Mouse (Mus musculus) mouse embryonic stem cell (cell line): ENCODE data around the gene AI593442.

Source experiments
- in situ Hi-C, 2 experiments: fragments of 300-500 bp; cut with MboI; formaldehyde crosslinking; loops; 1 replicate in 1 of 2; 3 replicates in 1 of 2; pipeline ENCODE4 v1.14.3; 2019 to 2020; ENCODE audit warnings: low sequenced_read_pairs in 2 of 2, low pct_unique_long_range_greater_than_20kb in 1 of 2, mixed read lengths in 1 of 2; ENCODE audit not compliant: unreplicated experiment in 1 of 2

The AI593442 gene

DNA sequence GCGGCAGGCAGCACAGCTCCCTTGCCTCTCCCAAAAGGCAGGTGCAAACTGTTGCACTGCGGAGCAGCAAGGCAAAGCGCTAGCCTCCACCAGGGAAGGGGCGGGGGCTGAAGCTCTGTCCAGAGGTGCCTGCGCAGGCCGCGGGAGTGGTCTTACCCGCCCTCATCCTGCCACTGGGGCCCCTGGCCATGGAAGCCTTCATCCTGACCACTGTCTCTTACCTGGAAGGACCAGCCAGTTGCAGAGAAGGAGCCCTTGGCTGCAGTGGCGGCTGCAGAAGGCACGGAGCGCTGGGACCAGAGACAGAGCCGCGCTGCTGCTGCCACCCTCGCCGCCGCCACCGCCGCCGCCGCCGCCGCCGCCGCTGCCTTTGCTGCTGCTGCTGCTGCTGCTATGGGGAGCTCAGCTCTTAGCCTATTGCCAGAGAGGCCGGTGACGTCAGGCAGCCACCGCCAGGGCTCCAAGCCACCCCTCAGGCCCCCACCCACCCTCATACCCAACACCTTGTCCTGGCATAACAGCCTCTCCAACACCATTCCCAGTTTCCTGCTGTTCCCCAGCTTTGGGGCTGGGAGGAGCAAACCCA is at the start of gene AI593442:
AI593442 (minus strand) TSS at position 419 of the 586 bp plus-strand sequence.
- in situ Hi-C loops = no loop called here

DNA sequence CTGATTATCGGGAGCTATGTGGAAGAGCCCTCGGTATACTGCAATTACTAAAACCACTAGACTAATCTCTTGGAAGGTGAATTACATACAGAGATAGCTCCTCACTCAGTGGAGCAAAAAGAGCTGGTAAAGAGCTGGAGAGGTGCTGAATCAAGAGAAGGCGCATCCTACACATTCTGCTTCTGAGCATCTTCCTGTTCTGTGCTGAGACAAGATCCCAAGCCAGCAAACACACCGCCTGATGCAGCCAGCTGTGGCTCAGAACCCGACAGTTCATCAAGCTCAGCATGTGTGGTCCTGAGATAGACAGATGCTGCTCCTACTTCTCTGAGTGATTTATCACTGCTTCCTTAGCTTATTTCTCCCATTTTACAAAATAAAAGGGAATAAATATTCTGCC is 49.2 kb upstream of the AI593442 start:
- in situ Hi-C loops = no loop called here

GRCm38 (mm10) chr9:52722626-52723025 is 43.0 kb upstream of the AI593442 start:
- in situ Hi-C loops = no loop called here

DNA sequence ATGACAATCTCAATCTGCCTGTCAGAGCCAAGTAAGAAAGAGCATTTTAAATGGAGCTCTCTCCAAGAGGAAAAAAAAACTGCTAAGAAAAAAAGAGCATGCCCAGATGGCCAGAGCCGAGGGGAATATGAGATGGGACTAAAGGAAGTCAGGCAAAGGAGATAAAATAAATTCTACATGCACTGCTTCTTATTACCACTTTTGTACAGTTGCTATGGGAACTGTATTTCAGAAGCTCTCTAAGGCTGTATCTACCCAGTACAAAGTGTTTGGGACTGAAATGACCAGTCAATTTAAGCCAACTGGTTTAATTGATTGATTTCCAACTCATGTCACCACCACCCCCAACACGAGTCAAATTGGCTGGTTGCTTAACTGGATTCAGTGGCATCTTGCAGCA is 40.0 kb upstream of the AI593442 start:
- in situ Hi-C loops = no loop called here

- in situ Hi-C loops = no loop called here
Observed at GRCm38 (mm10) chr9:52680036-52680435, 456 bp upstream of the AI593442 start.

DNA sequence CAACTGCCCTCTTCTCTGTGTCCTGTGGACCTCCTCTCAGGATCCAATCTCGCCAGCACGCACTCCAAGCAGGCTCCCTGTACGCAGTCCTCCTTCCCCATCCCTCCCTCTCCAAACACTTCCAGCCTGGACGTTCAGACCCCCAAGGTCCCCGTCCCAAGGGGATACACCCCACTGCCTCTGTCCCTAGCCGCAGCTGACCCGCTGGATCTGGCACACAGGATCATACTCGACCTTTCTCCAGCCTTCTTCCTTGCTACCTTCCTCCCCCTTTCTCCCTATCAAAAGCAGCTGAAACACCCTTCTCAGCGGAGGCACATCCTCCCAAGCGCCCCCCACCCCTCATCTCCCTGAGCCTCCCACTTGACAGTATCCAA is 753 bp downstream of the AI593442 start:
- in situ Hi-C loops = no loop called here

DNA sequence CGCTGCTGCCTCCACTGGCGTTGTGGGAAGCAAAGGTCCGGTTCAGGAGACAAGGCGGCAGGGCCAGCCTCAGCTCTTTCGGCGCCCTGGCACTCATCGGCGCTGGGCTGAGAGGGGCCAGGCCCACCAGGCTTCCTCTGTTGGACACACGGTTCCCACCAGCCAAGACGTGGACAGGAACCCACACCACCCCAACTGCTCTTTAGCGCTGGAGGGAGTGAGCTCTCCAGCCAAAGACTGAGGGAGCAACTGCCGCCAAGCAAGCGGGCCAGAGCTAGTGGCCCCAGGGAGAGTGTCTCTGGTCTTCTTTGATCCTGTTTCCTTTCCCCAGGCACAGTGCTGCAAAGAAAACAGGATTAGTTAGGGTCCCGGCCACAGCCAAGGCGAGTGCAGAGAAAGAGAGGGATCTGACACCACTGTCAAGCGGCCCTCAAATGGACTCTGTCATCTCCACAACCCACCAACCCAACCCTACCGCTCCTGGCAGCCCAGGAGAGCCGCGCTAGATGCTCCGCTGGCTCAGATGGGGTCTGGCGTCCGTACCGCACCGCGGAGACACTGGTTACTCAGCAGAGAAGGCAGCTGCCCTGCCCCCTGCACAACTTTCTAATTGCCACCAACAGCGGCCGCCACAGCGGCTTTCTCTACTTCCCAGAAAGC is 1.3 kb downstream of the AI593442 start:
- in situ Hi-C loops = no loop called here

GRCm38 (mm10) chr9:52676587-52676986 is 3.0 kb downstream of the AI593442 start:
- in situ Hi-C loops = no loop called here

GRCm38 (mm10) chr9:52675937-52676336 is 3.6 kb downstream of the AI593442 start:
- in situ Hi-C loops = no loop called here

- in situ Hi-C loops = no loop called here
Observed at GRCm38 (mm10) chr9:52661422-52661821, 18.2 kb downstream of the AI593442 start.

DNA sequence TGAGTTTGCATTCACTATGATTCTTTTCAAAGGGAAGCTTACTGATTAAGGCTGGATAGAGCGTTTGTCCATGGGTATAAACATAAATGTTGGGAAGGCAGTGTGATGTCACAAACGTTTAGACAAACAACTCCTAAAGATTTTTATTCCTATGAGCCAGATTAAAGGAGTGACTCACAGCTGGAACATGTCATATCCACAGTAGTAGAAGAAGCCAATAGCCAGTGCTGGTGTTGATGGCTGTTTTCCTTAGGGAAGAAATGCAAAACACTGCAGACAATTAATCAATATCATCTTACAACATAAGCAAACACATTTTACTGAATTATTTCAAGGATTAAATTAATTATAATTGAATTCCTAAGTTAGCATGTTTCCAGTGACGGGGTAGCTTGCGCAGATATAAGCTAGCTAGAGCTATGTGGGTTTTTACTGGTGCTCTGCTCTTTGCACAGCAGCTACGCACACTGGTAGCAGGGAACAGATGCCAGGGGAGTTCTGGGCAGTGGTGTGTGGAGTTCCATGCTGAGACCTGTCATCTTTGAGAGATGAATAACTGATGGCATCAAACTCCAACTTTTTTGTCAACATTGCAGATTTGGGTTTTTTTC is 29.1 kb downstream of the AI593442 start:
- in situ Hi-C loops = no loop called here

DNA sequence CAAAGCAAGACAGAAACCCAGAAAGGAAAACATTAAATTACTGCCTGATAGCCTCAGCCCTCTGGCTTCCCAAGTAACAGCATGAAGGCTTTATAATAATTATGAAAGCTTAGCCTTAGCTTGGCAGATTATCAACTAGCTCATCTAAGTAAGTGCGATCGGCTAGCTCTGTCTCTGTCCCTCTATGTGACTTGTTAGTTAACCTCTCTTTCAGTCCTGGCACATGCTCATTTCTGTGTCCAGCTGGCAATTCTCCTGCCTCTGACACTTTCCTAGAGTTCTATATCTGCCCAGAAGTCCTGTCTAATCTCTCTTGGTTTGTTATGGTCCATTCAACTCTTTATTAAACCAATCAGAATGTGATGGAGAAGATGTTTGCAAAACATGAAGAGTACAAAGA is 34.3 kb downstream of the AI593442 start:
- in situ Hi-C loops = no loop called here

- in situ Hi-C loops = no loop called here
Observed at GRCm38 (mm10) chr9:52644626-52645025, 35.0 kb downstream of the AI593442 start.

- in situ Hi-C loops = no loop called here
Observed at GRCm38 (mm10) chr9:52644156-52644555, 35.4 kb downstream of the AI593442 start.

GRCm38 (mm10) chr9:52635991-52636390 is 43.6 kb downstream of the AI593442 start:
- in situ Hi-C loops = no loop called here

DNA sequence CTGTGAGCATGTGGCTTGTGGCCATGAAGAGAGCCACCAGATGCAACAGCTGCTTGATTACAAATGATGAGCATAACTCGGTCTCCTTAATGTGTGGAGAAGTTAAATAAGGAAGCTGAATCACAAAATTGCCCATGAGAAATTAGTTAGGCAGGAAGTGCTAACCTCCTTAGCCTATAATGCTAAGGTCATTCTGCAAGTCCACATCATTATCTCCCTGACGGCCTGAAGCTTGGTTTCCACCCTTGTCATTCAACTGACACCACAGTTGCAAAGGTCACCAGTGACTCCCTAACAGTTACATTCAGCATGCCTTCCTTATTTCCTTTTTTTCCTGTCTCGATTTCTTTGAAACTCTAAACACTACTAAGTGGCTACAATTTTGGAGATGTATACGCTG is 55.7 kb downstream of the AI593442 start:
- in situ Hi-C loops = no loop called here
